Mouse (Mus musculus) cerebellum, adult 2 months (tissue): ENCODE data around the gene Fut11. TPM values are rescaled to one million over a fixed set of nuclear protein-coding genes. Genes with fewer than 3 reads are reported as not detected.

Experiments used
- DNase-seq, 2 experiments: peaks; one replicate each; pipeline ENCODE4 v3.0.0; 2021
- H3K27ac ChIP-seq: fragments of 200-500 bp; 2 replicates; pipeline ENCODE4 v1.5.1; 2012; ENCODE audit warnings: low read length, control low read depth, inconsistent platforms; ENCODE audit not compliant: insufficient read depth
- H3K27me3 ChIP-seq: fragments of 200-500 bp; 2 replicates; pipeline ENCODE4 v1.6.1; 2012; ENCODE audit warnings: inconsistent platforms, mild to moderate bottlenecking, low read length, moderate library complexity; ENCODE audit not compliant: control insufficient read depth, insufficient read depth
- H3K4me1 ChIP-seq: fragments of 200-500 bp; 2 replicates; pipeline ENCODE4 v1.6.1; 2011; ENCODE audit warnings: low read length; ENCODE audit not compliant: control insufficient read depth, insufficient read depth
- H3K4me3 ChIP-seq: fragments of 200-500 bp; replicated peaks from 2 replicates; pipeline ENCODE3; 2011; ENCODE audit warnings: mild to moderate bottlenecking, low read depth, low read length, control low read depth; ENCODE audit not compliant: insufficient read depth
- CTCF ChIP-seq: fragments of 200-500 bp; IDR thresholded peaks from 2 replicates; pipeline ENCODE4 v1.5.1; 2011; ENCODE audit warnings: low read depth, mild to moderate bottlenecking, control low read depth, low read length, moderate library complexity, borderline replicate concordance; ENCODE audit not compliant: insufficient read depth
- POLR2A ChIP-seq: fragments of 200-500 bp; IDR thresholded peaks from 2 replicates; pipeline ENCODE4 v1.6.1; 2011; ENCODE audit warnings: low read length, control low read depth, borderline replicate concordance; ENCODE audit not compliant: insufficient read depth
- WGBS: fragments of 180-500 bp; shearing (Covaris S2); methylation state at CpG from one replicate; pipeline ENCODE4 v1.1.7; 2018; 5-methylcytosine and 5-hydroxymethylcytosine counted together
- polyA plus RNA-seq: library from polyadenylated mRNA; depleted of rRNA; stranded (reverse); fragments of >200 nt; gene quantifications from 2 replicates; pipeline ENCODE4 v1.2.3, GENCODE M21; 2012

Gene Fut11
- polyA plus RNA-seq, 1 experiment: 15.9 TPM

GRCm38 (mm10) chr14:20658326-20658725, 36.4 kb upstream of the Fut11 start:
- TF ChIP-seq CTCF (peak; percentile 16; the same call in 1 of the 2 replicates), POLR2A (no peak)
- DNase-seq: peak in 1 of 2 experiments; percentile 49
- H3K27me3 ChIP-seq: no peaks in the 10 kb centered on the region
- H3K4me1 ChIP-seq: 0 out of 2 replicates have a peak, but pooled peaks cover 3% of the 10 kb centered on the region
- no peak overlapping the region for H3K4me3 ChIP-seq
- H3K27ac ChIP-seq: no peak overlapping the region

- TF ChIP-seq CTCF (no peak), POLR2A (no peak)
- no peak for DNase-seq
- WGBS: 87% methylated on average over 6 of the region's 6 CpGs
Observed at GRCm38 (mm10) chr14:20658902-20659301, 35.9 kb upstream of the Fut11 start.

GRCm38 (mm10) chr14:20659687-20660086, 35.1 kb upstream of the Fut11 start:
- TF ChIP-seq CTCF (no peak), POLR2A (no peak)
- Histone ChIP-seq H3K4me1 (0 out of 2 replicates have a peak, but pooled peaks cover 3% of the 10 kb centered on the region), H3K4me3 (no peak overlapping the region), H3K27ac (no peak overlapping the region), H3K27me3 (no peaks in the 10 kb centered on the region)
- no peak for DNase-seq
- 98% methylated on average over 7 of the region's 7 CpGs for WGBS

More at GRCm38 (mm10) chr14:20658902-20659301, 35.9 kb upstream of the Fut11 start:
- Histone ChIP-seq H3K4me1 (0 out of 2 replicates have a peak, but pooled peaks cover 3% of the 10 kb centered on the region), H3K27ac (no peak overlapping the region), H3K27me3 (no peaks in the 10 kb centered on the region), H3K4me3 (no peak overlapping the region)

GRCm38 (mm10) chr14:20660827-20661660, 33.7 kb upstream of the Fut11 start:
- WGBS: under 1% methylated on average over 52 of the region's 52 CpGs
- 0 out of 2 replicates have a peak, but pooled peaks cover 3% of the 10 kb centered on the region for H3K4me1 ChIP-seq
- H3K27me3 ChIP-seq: no peaks in the 10 kb centered on the region
- peak overlapping the region; percentile 55 for H3K27ac ChIP-seq
- peak overlapping the region; percentile 80 for H3K4me3 ChIP-seq
- DNase-seq: peak; percentile 95
- TF ChIP-seq POLR2A (peak; percentile 66; the same call in 1 of the 2 replicates), CTCF (peak; percentile 82)

GRCm38 (mm10) chr14:20661661-20662331, 33.0 kb upstream of the Fut11 start:
- H3K4me3 ChIP-seq: peak overlapping the region; percentile 80
- H3K27me3 ChIP-seq: no peaks in the 10 kb centered on the region
- H3K27ac ChIP-seq: peak overlapping the region; percentile 49; the same call in 1 of the 2 replicates
- TF ChIP-seq POLR2A: no peak
- TF ChIP-seq CTCF: no peak
- peak in 1 of 2 experiments; percentile 22 for DNase-seq
- 8% methylated on average over 19 of the region's 19 CpGs for WGBS
- 0 out of 2 replicates have a peak, but pooled peaks cover 3% of the 10 kb centered on the region for H3K4me1 ChIP-seq

- 93% methylated on average over 3 of the region's 3 CpGs for WGBS
- TF ChIP-seq CTCF: no peak
- TF ChIP-seq POLR2A: no peak
- H3K27ac ChIP-seq: no peak overlapping the region
- no peaks in the 10 kb centered on the region for H3K27me3 ChIP-seq
- 0 out of 2 replicates have a peak, but pooled peaks cover 3% of the 10 kb centered on the region for H3K4me1 ChIP-seq
- DNase-seq: no peak
- H3K4me3 ChIP-seq: no peak overlapping the region
Observed at GRCm38 (mm10) chr14:20662740-20663139, 32.0 kb upstream of the Fut11 start.

- H3K27me3 ChIP-seq: no peaks in the 10 kb centered on the region
- 0 out of 2 replicates have a peak, but pooled peaks cover 3% of the 10 kb centered on the region for H3K4me1 ChIP-seq
- no peak overlapping the region for H3K4me3 ChIP-seq
- 78% methylated on average over 2 of the region's 2 CpGs for WGBS
- H3K27ac ChIP-seq: no peak overlapping the region
- TF ChIP-seq CTCF (no peak), POLR2A (no peak)
- DNase-seq: no peak
Observed at GRCm38 (mm10) chr14:20663601-20664000, 31.2 kb upstream of the Fut11 start.
